Mouse (Mus musculus): ENCODE data around the gene Ralgps1. TPM values are rescaled to one million over a fixed set of nuclear protein-coding genes. Genes with fewer than 3 reads are reported as not detected.
A peak's percentile ranks its signal among the peaks of the same experiment; 100 is the strongest.

Gene Ralgps1
- polyA plus RNA-seq, 1 experiment = 20.4 TPM

- no peaks in the 10 kb centered on the region for H3K36me3 ChIP-seq (ENCODE audit: control insufficient read depth, insufficient read depth, low read length)
- DNase-seq = no peak
- H3K4me1 ChIP-seq (replicated peaks; ENCODE audit: control insufficient read depth, insufficient read depth, low read length) = no peaks in the 10 kb centered on the region
- H3K4me3 ChIP-seq (ENCODE audit: control insufficient read depth, insufficient read depth, low read length) = no peak overlapping the region
- TF ChIP-seq POLR2A (IDR thresholded peaks at IDR 0.05; ENCODE audit: control insufficient read depth, extremely low read depth, insufficient read depth, low read length, poor library complexity) = no peak
- no peaks in the 10 kb centered on the region for H3K27me3 ChIP-seq (ENCODE audit: control insufficient read depth, insufficient read depth, low read length)
- no peak overlapping the region for H3K27ac ChIP-seq (ENCODE audit: control insufficient read depth, insufficient read depth, low read length)
These were observed 21.7 kb upstream of the Ralgps1 start for GRCm38 (mm10) chr2:33393021-33393420.

- WGBS = 45% methylated on average over 17 of the region's 18 CpGs
- Histone ChIP-seq H3K4me1 (replicated peaks; ENCODE audit: control insufficient read depth, insufficient read depth, low read length) (peaks cover 7% of the 10 kb centered on the region), H3K36me3 (ENCODE audit: control insufficient read depth, insufficient read depth, low read length) (no peaks in the 10 kb centered on the region), H3K4me3 (ENCODE audit: control insufficient read depth, insufficient read depth, low read length) (no peak overlapping the region), H3K27me3 (ENCODE audit: control insufficient read depth, insufficient read depth, low read length) (no peaks in the 10 kb centered on the region), H3K27ac (ENCODE audit: control insufficient read depth, insufficient read depth, low read length) (no peak overlapping the region)
- DNase-seq = no peak
- TF ChIP-seq CTCF (IDR thresholded peaks at IDR 0.05; ENCODE audit: borderline replicate concordance, control insufficient read depth, extremely low read depth, insufficient read depth, low read length, poor library complexity) (no peak), POLR2A (IDR thresholded peaks at IDR 0.05; ENCODE audit: control insufficient read depth, extremely low read depth, insufficient read depth, low read length, poor library complexity) (no peak)
These were observed 542 bp upstream of the Ralgps1 start for GRCm38 (mm10) chr2:33371648-33372408.

- H3K36me3 ChIP-seq (ENCODE audit: control insufficient read depth, insufficient read depth, low read length) = no peaks in the 10 kb centered on the region
- no peak overlapping the region for H3K27ac ChIP-seq (ENCODE audit: control insufficient read depth, insufficient read depth, low read length)
- DNase-seq = no peak
- peaks cover 7% of the 10 kb centered on the region for H3K4me1 ChIP-seq (replicated peaks; ENCODE audit: control insufficient read depth, insufficient read depth, low read length)
- TF ChIP-seq POLR2A (IDR thresholded peaks at IDR 0.05; ENCODE audit: control insufficient read depth, extremely low read depth, insufficient read depth, low read length, poor library complexity) (no peak), CTCF (IDR thresholded peaks at IDR 0.05; ENCODE audit: borderline replicate concordance, control insufficient read depth, extremely low read depth, insufficient read depth, low read length, poor library complexity) (no peak)
- 11% methylated on average over 14 of the region's 15 CpGs for WGBS
- peak overlapping the region; percentile 60 for H3K4me3 ChIP-seq (ENCODE audit: control insufficient read depth, insufficient read depth, low read length)
- H3K27me3 ChIP-seq (ENCODE audit: control insufficient read depth, insufficient read depth, low read length) = no peaks in the 10 kb centered on the region
These were observed 960 bp downstream of the Ralgps1 start for GRCm38 (mm10) chr2:33370276-33370776.

GRCm38 (mm10) chr2:33369453-33369852 is 1.8 kb downstream of the Ralgps1 start:
- Histone ChIP-seq H3K4me3 (ENCODE audit: control insufficient read depth, insufficient read depth, low read length) (no peak overlapping the region), H3K27me3 (ENCODE audit: control insufficient read depth, insufficient read depth, low read length) (no peaks in the 10 kb centered on the region), H3K36me3 (ENCODE audit: control insufficient read depth, insufficient read depth, low read length) (no peaks in the 10 kb centered on the region), H3K4me1 (replicated peaks; ENCODE audit: control insufficient read depth, insufficient read depth, low read length) (peaks cover 7% of the 10 kb centered on the region), H3K27ac (ENCODE audit: control insufficient read depth, insufficient read depth, low read length) (no peak overlapping the region)
- no peak for DNase-seq
- WGBS = 97% methylated on average over 3 of the region's 3 CpGs
- TF ChIP-seq POLR2A (IDR thresholded peaks at IDR 0.05; ENCODE audit: control insufficient read depth, extremely low read depth, insufficient read depth, low read length, poor library complexity) (no peak), CTCF (IDR thresholded peaks at IDR 0.05; ENCODE audit: borderline replicate concordance, control insufficient read depth, extremely low read depth, insufficient read depth, low read length, poor library complexity) (no peak)

GRCm38 (mm10) chr2:33368486-33368885 is 2.8 kb downstream of the Ralgps1 start:
- 100% methylated on average over 1 of the region's 1 CpGs for WGBS
- no peak overlapping the region for H3K27ac ChIP-seq (ENCODE audit: control insufficient read depth, insufficient read depth, low read length)
- H3K27me3 ChIP-seq (ENCODE audit: control insufficient read depth, insufficient read depth, low read length) = no peaks in the 10 kb centered on the region
- H3K4me1 ChIP-seq (replicated peaks; ENCODE audit: control insufficient read depth, insufficient read depth, low read length) = peaks cover 7% of the 10 kb centered on the region
- no peaks in the 10 kb centered on the region for H3K36me3 ChIP-seq (ENCODE audit: control insufficient read depth, insufficient read depth, low read length)
- H3K4me3 ChIP-seq (ENCODE audit: control insufficient read depth, insufficient read depth, low read length) = no peak overlapping the region
- no peak for TF ChIP-seq POLR2A (IDR thresholded peaks at IDR 0.05; ENCODE audit: control insufficient read depth, extremely low read depth, insufficient read depth, low read length, poor library complexity)
- no peak for TF ChIP-seq CTCF (IDR thresholded peaks at IDR 0.05; ENCODE audit: borderline replicate concordance, control insufficient read depth, extremely low read depth, insufficient read depth, low read length, poor library complexity)
- DNase-seq = no peak

GRCm38 (mm10) chr2:33365703-33366471 is 5.4 kb downstream of the Ralgps1 start:
- H3K4me1 ChIP-seq (replicated peaks; ENCODE audit: control insufficient read depth, insufficient read depth, low read length) = peaks cover 7% of the 10 kb centered on the region
- no peak for TF ChIP-seq CTCF (IDR thresholded peaks at IDR 0.05; ENCODE audit: borderline replicate concordance, control insufficient read depth, extremely low read depth, insufficient read depth, low read length, poor library complexity)
- no peak for TF ChIP-seq POLR2A (IDR thresholded peaks at IDR 0.05; ENCODE audit: control insufficient read depth, extremely low read depth, insufficient read depth, low read length, poor library complexity)
- H3K27ac ChIP-seq (ENCODE audit: control insufficient read depth, insufficient read depth, low read length) = no peak overlapping the region
- DNase-seq = no peak
- H3K36me3 ChIP-seq (ENCODE audit: control insufficient read depth, insufficient read depth, low read length) = no peaks in the 10 kb centered on the region
- 95% methylated on average over 9 of the region's 9 CpGs for WGBS
- no peaks in the 10 kb centered on the region for H3K27me3 ChIP-seq (ENCODE audit: control insufficient read depth, insufficient read depth, low read length)
- H3K4me3 ChIP-seq (ENCODE audit: control insufficient read depth, insufficient read depth, low read length) = no peak overlapping the region

Data from thymus, adult 2 months (tissue).